Mouse (Mus musculus): Measurements from ENCODE around the gene Fgfr2.

The Fgfr2 gene

GRCm38 (mm10) chr7:132784101-132784500, 339.0 kb downstream of the Fgfr2 start:
- DNase-seq (ENCODE audit: extremely low spot score, low read depth, low spot score): no peak

GRCm38 (mm10) chr7:132781850-132782249, 341.3 kb downstream of the Fgfr2 start:
- no peak for DNase-seq (ENCODE audit: extremely low spot score, low read depth, low spot score)

- DNase-seq (ENCODE audit: extremely low spot score, low read depth, low spot score): no peak
Measured at GRCm38 (mm10) chr7:132781130-132781814, 341.9 kb downstream of the Fgfr2 start.

- DNase-seq (ENCODE audit: extremely low spot score, low read depth, low spot score): no peak
Measured at GRCm38 (mm10) chr7:132780611-132781010, 342.5 kb downstream of the Fgfr2 start.

- no peak for DNase-seq (ENCODE audit: extremely low spot score, low read depth, low spot score)
Measured at GRCm38 (mm10) chr7:132778630-132779029, 344.5 kb downstream of the Fgfr2 start.

- no peak for DNase-seq (ENCODE audit: extremely low spot score, low read depth, low spot score)
Measured at GRCm38 (mm10) chr7:132777728-132778453, 345.3 kb downstream of the Fgfr2 start.

- no peak for DNase-seq (ENCODE audit: extremely low spot score, low read depth, low spot score)
Measured at GRCm38 (mm10) chr7:132777117-132777516, 346.0 kb downstream of the Fgfr2 start.

- DNase-seq (ENCODE audit: extremely low spot score, low read depth, low spot score): no peak
Measured at GRCm38 (mm10) chr7:132776338-132777111, 346.6 kb downstream of the Fgfr2 start.

- no peak for DNase-seq (ENCODE audit: extremely low spot score, low read depth, low spot score)
Measured at GRCm38 (mm10) chr7:132775922-132776321, 347.2 kb downstream of the Fgfr2 start.

GRCm38 (mm10) chr7:132775333-132775732, 347.8 kb downstream of the Fgfr2 start:
- no peak for DNase-seq (ENCODE audit: extremely low spot score, low read depth, low spot score)

- no peak for DNase-seq (ENCODE audit: extremely low spot score, low read depth, low spot score)
Measured at GRCm38 (mm10) chr7:132773011-132773705, 350.0 kb downstream of the Fgfr2 start.

- no peak for DNase-seq (ENCODE audit: extremely low spot score, low read depth, low spot score)
Measured at GRCm38 (mm10) chr7:132772440-132772839, 350.7 kb downstream of the Fgfr2 start.

- no peak for DNase-seq (ENCODE audit: extremely low spot score, low read depth, low spot score)
Measured at GRCm38 (mm10) chr7:132768498-132769344, 354.4 kb downstream of the Fgfr2 start.

GRCm38 (mm10) chr7:132767999-132768370, 355.2 kb downstream of the Fgfr2 start:
- DNase-seq (ENCODE audit: extremely low spot score, low read depth, low spot score): no peak

- DNase-seq (ENCODE audit: extremely low spot score, low read depth, low spot score): no peak
Measured at GRCm38 (mm10) chr7:132767233-132767998, 355.7 kb downstream of the Fgfr2 start.

GRCm38 (mm10) chr7:132766235-132766871, 356.8 kb downstream of the Fgfr2 start:
- DNase-seq (ENCODE audit: extremely low spot score, low read depth, low spot score): no peak

- no peak for DNase-seq (ENCODE audit: extremely low spot score, low read depth, low spot score)
Measured at GRCm38 (mm10) chr7:132765629-132766186, 357.4 kb downstream of the Fgfr2 start.

GRCm38 (mm10) chr7:132764896-132765491, 358.2 kb downstream of the Fgfr2 start:
- no peak for DNase-seq (ENCODE audit: extremely low spot score, low read depth, low spot score)
